Mouse (Mus musculus): ENCODE results near the gene Fam219a. TPM values are rescaled to one million over a fixed set of nuclear protein-coding genes. Genes with fewer than 3 reads are reported as not detected.

Gene Fam219a
- polyA plus RNA-seq, 1 experiment from 2014 or later = 1.2 TPM

DNA sequence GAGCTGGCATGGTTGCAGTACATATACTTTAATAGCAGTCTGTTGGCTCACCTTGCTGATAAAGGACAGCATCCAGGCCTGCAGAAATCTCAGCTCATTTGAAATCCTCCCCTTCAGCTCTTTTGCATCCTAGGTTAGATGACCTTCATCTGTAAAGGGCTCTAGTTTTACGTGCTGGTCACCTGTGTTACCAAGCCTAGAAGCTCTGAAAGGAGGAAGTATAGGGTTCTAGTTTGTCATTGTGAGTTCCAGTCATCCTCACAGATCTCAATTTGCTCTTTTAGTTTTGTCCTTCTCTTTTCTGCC lies 98.0 kb downstream of the Fam219a start:
- ATAC-seq (ENCODE audit: insufficient number of reproducible peaks, low FRiP score, low TSS enrichment, low read depth) (no peak), DNase-seq (ENCODE audit: low spot score) (no peak)
- 88% methylated on average over 1 of the region's 1 CpGs for WGBS
- no peak overlapping the region for H3K4me3 ChIP-seq (ENCODE audit: low read depth, low read length)
- no peak overlapping the region for H3K27ac ChIP-seq (replicated peaks; ENCODE audit: low read depth, low read length)
- H3K36me3 ChIP-seq (ENCODE audit: control insufficient read depth, insufficient read depth, low read length) = no peaks in the 10 kb centered on the region
- no peak overlapping the region for H3K9ac ChIP-seq (ENCODE audit: low read length)
- H3K4me1 ChIP-seq (ENCODE audit: control insufficient read depth, insufficient read depth, low read length) = peaks cover 5% of the 10 kb centered on the region; the same call in 1 of the 2 replicates
- no peaks in the 10 kb centered on the region for H3K27me3 ChIP-seq (ENCODE audit: control insufficient read depth, insufficient read depth, low read length)
- no peak overlapping the region for H3K4me2 ChIP-seq (ENCODE audit: low read depth, severe bottlenecking)
- H3K9me3 ChIP-seq (ENCODE audit: control insufficient read depth, low read length) = no peaks in the 10 kb centered on the region

DNA sequence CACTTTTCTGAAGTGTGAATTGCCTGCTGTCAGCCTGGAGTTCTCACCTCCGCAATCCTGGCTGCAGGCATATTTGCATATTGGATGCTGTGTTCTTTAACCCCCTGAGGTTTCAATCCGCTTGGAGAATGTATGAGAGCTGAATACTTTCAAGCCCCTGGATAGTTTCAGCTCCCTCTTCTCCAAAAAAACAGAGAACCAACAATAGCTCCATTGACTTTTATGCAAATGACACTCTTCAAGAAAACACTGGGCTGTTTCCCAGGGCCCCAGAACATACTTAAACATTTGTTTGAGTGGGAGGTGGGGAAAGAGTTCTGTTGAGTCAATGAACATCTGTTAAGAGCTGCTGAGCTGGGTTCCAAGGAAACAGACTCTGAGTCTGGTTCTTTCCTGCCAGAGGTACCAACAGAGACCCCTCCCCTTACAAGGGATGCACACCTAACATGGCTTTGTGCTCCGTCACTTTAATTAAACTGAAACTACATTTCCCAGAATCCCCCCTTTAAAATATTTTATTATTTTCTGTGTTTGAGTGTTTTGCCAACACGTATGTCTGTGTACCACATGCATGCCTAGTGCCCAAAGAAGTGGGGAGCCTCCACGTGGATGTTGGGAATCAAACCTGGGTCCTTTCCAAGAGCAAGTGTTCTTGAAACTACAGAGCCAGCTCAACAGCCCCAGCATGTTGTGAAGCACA lies 98.5 kb downstream of the Fam219a start:
- no peak for ATAC-seq (ENCODE audit: insufficient number of reproducible peaks, low FRiP score, low TSS enrichment, low read depth)
- 40% methylated on average over 5 of the region's 5 CpGs for WGBS

GRCm38 (mm10) chr4:41470051-41470683 lies 99.2 kb downstream of the Fam219a start:
- ATAC-seq (ENCODE audit: insufficient number of reproducible peaks, low FRiP score, low TSS enrichment, low read depth) (no peak), DNase-seq (ENCODE audit: low spot score) (no peak)
- H3K27ac ChIP-seq (replicated peaks; ENCODE audit: low read depth, low read length) = no peak overlapping the region
- H3K27me3 ChIP-seq (ENCODE audit: control insufficient read depth, insufficient read depth, low read length) = no peaks in the 10 kb centered on the region
- no peak overlapping the region for H3K4me2 ChIP-seq (ENCODE audit: low read depth, severe bottlenecking)
- no peaks in the 10 kb centered on the region for H3K36me3 ChIP-seq (ENCODE audit: control insufficient read depth, insufficient read depth, low read length)
- 57% methylated on average over 7 of the region's 7 CpGs for WGBS
- no peak overlapping the region for H3K4me3 ChIP-seq (ENCODE audit: low read depth, low read length)
- no peaks in the 10 kb centered on the region for H3K9me3 ChIP-seq (ENCODE audit: control insufficient read depth, low read length)
- H3K4me1 ChIP-seq (ENCODE audit: control insufficient read depth, insufficient read depth, low read length) = peaks cover 5% of the 10 kb centered on the region; the same call in 1 of the 2 replicates
- H3K9ac ChIP-seq (ENCODE audit: low read length) = no peak overlapping the region

More for the DNA sequence above, 98.5 kb downstream of the Fam219a start:
- Histone ChIP-seq H3K4me2 (ENCODE audit: low read depth, severe bottlenecking) (no peak overlapping the region), H3K27me3 (ENCODE audit: control insufficient read depth, insufficient read depth, low read length) (no peaks in the 10 kb centered on the region), H3K9ac (ENCODE audit: low read length) (no peak overlapping the region), H3K4me1 (ENCODE audit: control insufficient read depth, insufficient read depth, low read length) (peaks cover 5% of the 10 kb centered on the region; the same call in 1 of the 2 replicates), H3K36me3 (ENCODE audit: control insufficient read depth, insufficient read depth, low read length) (no peaks in the 10 kb centered on the region), H3K4me3 (ENCODE audit: low read depth, low read length) (no peak overlapping the region), H3K27ac (replicated peaks; ENCODE audit: low read depth, low read length) (no peak overlapping the region), H3K9me3 (ENCODE audit: control insufficient read depth, low read length) (no peaks in the 10 kb centered on the region)
- no peak for DNase-seq (ENCODE audit: low spot score)

DNA sequence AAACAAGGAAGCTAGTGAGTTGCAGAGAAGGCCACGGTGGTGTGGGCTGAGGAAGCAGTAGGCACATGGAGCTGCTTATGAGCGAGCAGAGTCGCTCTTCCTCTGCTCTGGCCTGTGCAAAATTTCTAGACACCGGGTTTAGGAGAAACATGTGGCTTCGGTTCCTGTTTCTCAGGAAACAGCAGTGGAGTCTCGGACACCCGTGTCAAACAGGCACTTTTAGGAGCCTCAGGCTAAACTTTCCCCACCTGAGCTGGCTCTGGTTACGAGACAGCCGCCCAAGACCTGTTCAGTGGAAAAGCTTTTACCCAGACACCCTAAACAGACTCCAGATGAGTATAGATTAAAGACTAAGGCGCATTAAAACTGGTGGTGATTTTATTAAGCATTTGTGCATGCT lies 100.1 kb downstream of the Fam219a start:
- WGBS = 32% methylated on average over 10 of the region's 10 CpGs
- Histone ChIP-seq H3K4me1 (ENCODE audit: control insufficient read depth, insufficient read depth, low read length) (peaks cover 5% of the 10 kb centered on the region; the same call in 1 of the 2 replicates), H3K27ac (replicated peaks; ENCODE audit: low read depth, low read length) (no peak overlapping the region), H3K9ac (ENCODE audit: low read length) (no peak overlapping the region), H3K9me3 (ENCODE audit: control insufficient read depth, low read length) (no peaks in the 10 kb centered on the region), H3K4me2 (ENCODE audit: low read depth, severe bottlenecking) (no peak overlapping the region), H3K36me3 (ENCODE audit: control insufficient read depth, insufficient read depth, low read length) (no peaks in the 10 kb centered on the region), H3K27me3 (ENCODE audit: control insufficient read depth, insufficient read depth, low read length) (no peaks in the 10 kb centered on the region), H3K4me3 (ENCODE audit: low read depth, low read length) (no peak overlapping the region)
- DNase-seq (ENCODE audit: low spot score) (peak; percentile 57), ATAC-seq (ENCODE audit: insufficient number of reproducible peaks, low FRiP score, low TSS enrichment, low read depth) (no peak)

DNA sequence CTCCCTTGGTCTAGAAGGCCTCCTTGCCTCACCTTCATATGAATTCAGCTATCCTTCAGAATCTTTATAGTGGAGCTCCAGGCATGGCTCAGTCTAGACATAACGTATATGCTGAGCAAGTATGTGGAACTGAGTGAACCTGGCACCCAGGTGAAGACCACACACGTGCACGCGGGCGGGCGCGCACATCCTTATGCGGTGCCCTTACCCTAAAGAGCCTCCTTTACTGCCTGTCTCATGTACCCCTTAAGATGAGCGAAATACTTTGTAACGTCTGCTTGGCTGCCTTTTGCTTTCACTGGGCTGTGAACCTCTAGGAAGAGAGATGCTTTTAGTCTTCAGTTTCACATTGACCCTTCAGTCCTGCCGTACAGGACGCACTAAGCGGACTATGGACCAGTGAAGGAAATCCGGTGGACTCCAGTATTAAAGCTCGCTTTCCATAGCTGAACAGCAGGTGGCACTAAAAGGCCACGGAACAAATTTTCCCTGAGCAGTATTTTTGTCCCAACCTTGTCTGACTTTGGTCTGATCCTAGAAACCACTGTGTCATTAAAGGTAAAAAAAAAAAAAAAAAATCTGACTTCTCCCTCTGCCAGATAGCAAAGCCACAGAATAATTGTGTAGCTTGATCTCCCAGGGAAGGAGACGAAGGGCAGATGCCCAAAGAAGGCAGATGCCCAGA lies 100.8 kb downstream of the Fam219a start:
- DNase-seq (ENCODE audit: low spot score) = peak; percentile 77
- 59% methylated on average over 17 of the region's 17 CpGs for WGBS

More for the DNA sequence above, 100.8 kb downstream of the Fam219a start:
- Histone ChIP-seq H3K9me3 (ENCODE audit: control insufficient read depth, low read length) (no peaks in the 10 kb centered on the region), H3K27me3 (ENCODE audit: control insufficient read depth, insufficient read depth, low read length) (no peaks in the 10 kb centered on the region), H3K9ac (ENCODE audit: low read length) (no peak overlapping the region), H3K27ac (replicated peaks; ENCODE audit: low read depth, low read length) (no peak overlapping the region), H3K4me1 (ENCODE audit: control insufficient read depth, insufficient read depth, low read length) (peaks cover 5% of the 10 kb centered on the region; the same call in 1 of the 2 replicates), H3K4me3 (ENCODE audit: low read depth, low read length) (no peak overlapping the region), H3K4me2 (ENCODE audit: low read depth, severe bottlenecking) (no peak overlapping the region), H3K36me3 (ENCODE audit: control insufficient read depth, insufficient read depth, low read length) (no peaks in the 10 kb centered on the region)
- no peak for ATAC-seq (ENCODE audit: insufficient number of reproducible peaks, low FRiP score, low TSS enrichment, low read depth)

Other genes with a start within 250 kb of the Fam219a start
- gene Ubap1, start 220.5 kb downstream of the Fam219a start, polyA plus RNA-seq (2014; fragmentation: Nextera tagmentation; extraction: Ambion mirVana) = 56.7 and 62.2 TPM in 2 replicates
- gene Kif24, start 104.7 kb downstream of the Fam219a start, polyA plus RNA-seq (2014; fragmentation: Nextera tagmentation; extraction: Ambion mirVana) = 7.4 and 10.7 TPM in 2 replicates
- 53.3 and 55.8 TPM in 2 replicates for gene Nudt2, start 104.4 kb downstream of the Fam219a start, polyA plus RNA-seq (2014; fragmentation: Nextera tagmentation; extraction: Ambion mirVana)
- gene AI464131, start 66.5 kb downstream of the Fam219a start, polyA plus RNA-seq (2014; fragmentation: Nextera tagmentation; extraction: Ambion mirVana) = 3.9 and 4.2 TPM in 2 replicates
- 3.2 and 3.8 TPM in 2 replicates for gene 1110017D15Rik, start 52.2 kb downstream of the Fam219a start, polyA plus RNA-seq (2014; fragmentation: Nextera tagmentation; extraction: Ambion mirVana)
- gene Dnaic1, start 237 bp upstream of the Fam219a start, polyA plus RNA-seq (2014; fragmentation: Nextera tagmentation; extraction: Ambion mirVana) = 0.74 and 1.1 TPM in 2 replicates
- 20.8 and 22.5 TPM in 2 replicates for gene Enho, start 70.8 kb upstream of the Fam219a start, polyA plus RNA-seq (2014; fragmentation: Nextera tagmentation; extraction: Ambion mirVana)
- gene Cntfr, start 127.6 kb upstream of the Fam219a start, polyA plus RNA-seq (2014; fragmentation: Nextera tagmentation; extraction: Ambion mirVana) = 5.6 and 9.2 TPM in 2 replicates
- 202 and 214 TPM in 2 replicates for gene Il11ra1, start 130.5 kb upstream of the Fam219a start, polyA plus RNA-seq (2014; fragmentation: Nextera tagmentation; extraction: Ambion mirVana)
- 94.2 and 99.3 TPM in 2 replicates for gene Rpp25l, start 144.0 kb upstream of the Fam219a start, polyA plus RNA-seq (2014; fragmentation: Nextera tagmentation; extraction: Ambion mirVana)
- 94.3 and 104 TPM in 2 replicates for gene Dctn3, start 153.6 kb upstream of the Fam219a start, polyA plus RNA-seq (2014; fragmentation: Nextera tagmentation; extraction: Ambion mirVana)
- not detected in 2 replicates for gene Arid3c, start 161.6 kb upstream of the Fam219a start, polyA plus RNA-seq (2014; fragmentation: Nextera tagmentation; extraction: Ambion mirVana)
- gene Galt, start 185.7 kb upstream of the Fam219a start, polyA plus RNA-seq (2014; fragmentation: Nextera tagmentation; extraction: Ambion mirVana) = 40.6 and 42.6 TPM in 2 replicates
- gene Sigmar1, start 186.6 kb upstream of the Fam219a start, polyA plus RNA-seq (2014; fragmentation: Nextera tagmentation; extraction: Ambion mirVana) = 73.5 and 83.4 TPM in 2 replicates
- 29.9 and 40.0 TPM in 2 replicates for gene Ccl27a, start 204.7 kb upstream of the Fam219a start, polyA plus RNA-seq (2014; fragmentation: Nextera tagmentation; extraction: Ambion mirVana)

Data from limb, embryonic 11.5 days (tissue).